Mouse (Mus musculus) ES-E14 (cell line): ENCODE data around the gene Zfp385b.

Experiments
- CHD2 ChIP-seq: IDR thresholded peaks from 2 replicates; pipeline ENCODE4 v1.6.1; 2014; ENCODE audit warnings: mild to moderate bottlenecking, low read depth, low read length, inconsistent platforms
- HCFC1 ChIP-seq: IDR thresholded peaks from 2 replicates; pipeline ENCODE4 v1.6.1; 2012; ENCODE audit warnings: low read length, inconsistent platforms, borderline replicate concordance; ENCODE audit not compliant: insufficient read depth
- MAFK ChIP-seq: IDR thresholded peaks from 2 replicates; pipeline ENCODE4 v1.6.1; 2014; ENCODE audit warnings: mild to moderate bottlenecking, low read depth, low read length, inconsistent platforms; ENCODE audit not compliant: insufficient read depth
- ZC3H11A ChIP-seq: IDR thresholded peaks from 2 replicates; pipeline ENCODE4 v1.6.1; 2012; ENCODE audit warnings: low read depth, mild to moderate bottlenecking, inconsistent platforms, low read length, borderline replicate concordance
- ZNF384 ChIP-seq: IDR thresholded peaks from 2 replicates; pipeline ENCODE4 v1.6.1; 2012; ENCODE audit warnings: low read depth, low read length, inconsistent platforms

GRCm38 (mm10) chr2:77401438-77402235, 417.8 kb downstream of the Zfp385b start:
- no peak for TF ChIP-seq ZNF384
- TF ChIP-seq MAFK = no peak
- no peak for TF ChIP-seq ZC3H11A
- no peak for TF ChIP-seq CHD2
- TF ChIP-seq HCFC1 = no peak
